Mouse (Mus musculus) thymus, postnatal 0 days (tissue): ENCODE data around the gene Gtsf1l. TPM values are rescaled to one million over a fixed set of nuclear protein-coding genes. Genes with fewer than 3 reads are reported as not detected.

Experiments
- DNase-seq: peaks from one replicate; pipeline ENCODE4 v3.0.0-alpha.2; 2015; ENCODE audit warnings: low spot score
- polyA plus RNA-seq: library from polyadenylated mRNA; unstranded; fragments of >200 nt; fragmentation: Nextera tagmentation; extraction: Ambion mirVana; gene quantifications from 2 replicates; pipeline ENCODE4 v1.2.1, GENCODE M21; 2015

Gene Gtsf1l
- not detected in 2 replicates for polyA plus RNA-seq

DNA sequence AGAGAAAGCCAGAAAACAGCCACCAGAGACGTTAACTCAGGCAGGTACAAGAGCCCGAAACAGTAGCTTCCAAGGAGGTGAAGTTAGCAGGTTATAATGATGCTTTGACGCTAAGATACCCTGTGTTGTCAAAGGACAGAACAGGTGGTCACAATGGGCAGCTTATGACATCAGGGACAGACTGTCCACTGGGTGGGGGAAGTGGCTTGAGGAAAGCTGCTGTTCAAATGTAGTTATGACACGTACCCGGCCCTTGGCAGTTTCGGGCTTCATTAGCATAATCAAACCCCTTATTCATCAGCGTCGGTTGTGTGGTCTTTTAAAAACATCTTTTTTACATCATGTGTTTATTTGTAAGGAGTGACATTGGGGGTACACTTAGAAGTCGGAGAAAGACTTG, at the start of gene Gtsf1l:
Gene Gtsf1l (minus strand): TSS at position 128 of the 400 bp plus-strand sequence.
- DNase-seq, result no peak

DNA sequence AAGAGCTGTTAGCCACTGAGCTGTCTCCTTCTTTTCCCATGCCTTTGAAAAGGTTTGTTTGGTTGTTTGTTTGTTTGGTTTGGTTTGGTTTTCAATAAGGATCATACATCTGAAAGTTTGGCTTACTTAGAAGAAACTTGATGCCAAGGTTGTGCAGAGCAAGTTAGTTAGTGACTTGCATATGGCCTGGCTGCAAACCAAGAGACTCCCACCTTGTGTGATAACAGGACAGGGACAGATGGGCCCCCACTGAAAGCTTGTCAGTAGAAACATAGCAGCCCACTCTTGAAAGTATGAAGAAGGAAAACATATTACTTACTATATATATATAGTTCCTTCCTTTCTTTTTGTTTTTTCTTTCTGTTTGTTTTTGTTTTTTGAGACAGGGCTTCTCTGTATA, 49.3 kb upstream of the Gtsf1l start:
- no peak for DNase-seq

DNA sequence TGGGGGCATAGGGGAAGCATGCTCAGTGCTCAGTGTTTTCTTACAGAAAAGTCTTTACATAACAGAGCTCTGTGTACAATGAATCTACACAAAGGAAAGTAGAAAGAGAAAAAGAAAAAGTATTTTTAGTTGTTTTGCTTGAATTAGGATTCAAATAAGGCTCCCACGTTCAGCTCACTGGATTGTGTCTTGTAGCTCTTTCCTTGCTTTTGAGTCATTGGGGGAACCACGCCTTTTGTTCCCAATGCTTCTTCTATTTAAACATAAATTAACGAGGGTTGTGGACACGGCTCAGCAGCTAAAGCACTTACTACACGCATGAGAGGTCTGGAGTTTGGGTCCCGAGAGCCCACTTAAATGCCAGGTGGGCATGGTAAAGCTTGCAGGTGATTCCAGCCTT, 48.3 kb upstream of the Gtsf1l start:
- DNase-seq, result no peak

DNA sequence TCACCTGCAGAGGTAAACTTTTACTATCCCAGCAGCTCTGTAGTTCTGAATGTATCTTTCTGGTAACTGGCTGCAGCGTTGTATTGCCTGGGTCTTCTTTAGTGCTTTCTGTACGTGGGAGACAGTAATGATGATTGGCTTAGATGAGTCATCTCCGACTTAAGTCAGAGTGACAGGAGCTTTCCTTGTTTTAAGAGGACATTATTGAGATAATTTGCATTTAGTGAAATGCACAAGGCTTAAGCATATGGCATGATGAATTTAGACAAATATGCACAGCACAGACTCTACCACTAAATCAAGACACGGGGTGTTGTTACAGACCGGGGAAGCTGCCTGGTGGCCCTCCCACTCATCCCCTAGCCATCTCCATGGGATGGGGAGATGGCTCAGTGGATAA, 44.7 kb upstream of the Gtsf1l start:
- no peak for DNase-seq

DNA sequence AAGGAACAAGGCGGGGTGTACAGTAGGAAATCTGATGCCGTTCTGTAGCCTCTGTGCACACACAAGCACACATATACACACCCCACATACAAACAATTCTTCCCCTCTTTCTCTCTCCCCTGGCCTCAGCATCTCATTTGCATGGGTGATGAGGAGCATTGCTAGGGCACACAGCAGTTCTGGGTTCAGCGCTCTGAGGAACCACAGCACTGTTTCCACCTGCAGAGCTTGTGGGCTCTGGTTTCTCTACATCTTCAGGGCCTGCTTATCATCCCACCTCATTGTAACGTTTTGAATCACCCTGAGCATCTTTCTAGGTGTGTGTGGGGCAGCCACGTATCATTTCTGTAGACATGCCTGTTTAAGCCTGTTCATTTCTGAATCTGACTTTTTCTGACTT, 43.2 kb upstream of the Gtsf1l start:
- DNase-seq, result no peak

DNA sequence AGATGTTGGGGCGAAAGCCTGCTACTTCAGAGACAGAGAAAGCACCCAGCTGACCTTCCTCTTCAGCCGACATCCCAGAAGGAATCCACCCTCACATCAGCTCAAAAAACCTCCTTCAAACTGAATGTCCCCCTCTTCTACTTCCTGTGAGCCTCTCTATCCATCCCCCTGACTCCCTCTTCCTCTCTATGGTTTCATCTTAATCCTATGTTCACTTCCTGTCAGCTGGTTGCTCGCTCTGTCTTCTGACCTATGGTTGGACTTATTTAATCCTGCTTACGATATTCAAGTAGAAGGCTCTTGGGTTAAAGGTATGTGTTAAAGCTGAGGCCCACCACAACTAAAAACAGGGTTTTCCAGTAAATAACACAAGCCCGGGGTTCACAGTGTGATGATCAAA, 35.8 kb upstream of the Gtsf1l start:
- peak; percentile 46 for DNase-seq

DNA sequence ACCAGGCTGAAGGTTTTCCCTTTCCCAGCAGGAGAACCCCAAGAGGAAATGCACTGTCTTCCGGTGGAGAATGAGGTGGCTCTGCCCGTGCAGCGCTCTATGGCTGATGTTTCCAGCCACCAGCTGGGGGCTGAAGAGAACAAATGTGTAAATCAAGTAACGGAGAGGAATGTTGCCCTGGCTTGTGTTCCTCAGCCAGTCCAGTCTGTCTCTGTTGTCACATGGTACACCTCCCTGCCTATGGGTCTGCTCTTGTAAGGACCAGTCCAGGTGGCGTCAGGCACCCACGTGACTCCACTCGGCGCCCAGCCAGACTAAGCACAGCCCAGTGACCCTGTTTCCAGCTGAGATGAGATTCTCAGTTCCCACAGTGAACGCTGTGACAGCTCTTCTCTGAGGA, 34.7 kb upstream of the Gtsf1l start:
- peak; percentile 19 for DNase-seq

DNA sequence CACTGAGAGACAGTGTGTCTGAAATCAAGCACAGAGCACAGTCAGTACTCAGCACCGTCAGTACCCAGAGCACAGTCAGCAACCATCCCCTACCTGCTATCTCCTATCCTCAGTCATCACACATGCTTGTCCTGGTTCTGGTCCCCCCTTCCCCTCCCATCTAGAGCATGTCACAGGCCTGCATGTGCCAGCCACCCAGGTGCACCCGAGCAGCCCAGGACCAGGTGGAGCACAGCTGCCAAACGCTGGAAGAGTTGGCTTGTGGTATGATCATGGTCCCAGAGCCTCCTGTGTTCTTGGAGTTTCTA, 33.7 kb upstream of the Gtsf1l start:
- peak; percentile 67 for DNase-seq

DNA sequence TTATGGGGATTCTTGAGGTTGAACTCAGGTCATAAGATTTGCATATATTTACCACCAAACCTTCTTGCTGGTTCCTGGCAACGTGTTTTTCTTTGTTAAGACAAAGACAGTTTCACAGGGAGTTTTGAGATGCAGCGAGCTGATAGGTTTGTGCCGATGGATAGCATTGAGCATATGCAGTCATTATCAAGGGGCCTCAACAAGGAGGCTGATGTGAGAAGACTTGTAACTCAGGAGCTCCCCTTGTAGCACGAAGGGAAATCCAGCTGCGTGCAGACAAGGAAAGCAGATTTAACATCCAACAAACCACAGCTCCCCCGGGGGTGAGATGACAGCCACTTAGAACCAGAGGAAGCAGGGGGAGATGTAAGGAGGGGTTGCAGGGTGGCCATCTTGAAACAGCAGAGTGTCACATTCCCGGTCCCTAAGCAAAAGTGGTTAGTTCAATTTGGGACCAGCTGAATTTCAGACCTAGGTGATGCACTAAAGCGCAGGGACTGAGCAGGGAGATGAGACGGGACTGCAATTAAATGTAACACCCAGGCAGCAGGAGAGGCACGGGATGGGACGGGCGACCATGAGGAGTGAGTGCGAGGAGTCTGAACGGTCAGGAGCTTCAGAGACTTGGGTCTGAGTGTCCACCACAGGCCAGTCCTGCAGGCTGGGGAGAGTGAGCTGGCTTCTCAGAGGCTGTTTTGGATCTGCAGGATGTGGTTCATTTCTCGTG, 33.1 kb upstream of the Gtsf1l start:
- DNase-seq, result peak; percentile 76

DNA sequence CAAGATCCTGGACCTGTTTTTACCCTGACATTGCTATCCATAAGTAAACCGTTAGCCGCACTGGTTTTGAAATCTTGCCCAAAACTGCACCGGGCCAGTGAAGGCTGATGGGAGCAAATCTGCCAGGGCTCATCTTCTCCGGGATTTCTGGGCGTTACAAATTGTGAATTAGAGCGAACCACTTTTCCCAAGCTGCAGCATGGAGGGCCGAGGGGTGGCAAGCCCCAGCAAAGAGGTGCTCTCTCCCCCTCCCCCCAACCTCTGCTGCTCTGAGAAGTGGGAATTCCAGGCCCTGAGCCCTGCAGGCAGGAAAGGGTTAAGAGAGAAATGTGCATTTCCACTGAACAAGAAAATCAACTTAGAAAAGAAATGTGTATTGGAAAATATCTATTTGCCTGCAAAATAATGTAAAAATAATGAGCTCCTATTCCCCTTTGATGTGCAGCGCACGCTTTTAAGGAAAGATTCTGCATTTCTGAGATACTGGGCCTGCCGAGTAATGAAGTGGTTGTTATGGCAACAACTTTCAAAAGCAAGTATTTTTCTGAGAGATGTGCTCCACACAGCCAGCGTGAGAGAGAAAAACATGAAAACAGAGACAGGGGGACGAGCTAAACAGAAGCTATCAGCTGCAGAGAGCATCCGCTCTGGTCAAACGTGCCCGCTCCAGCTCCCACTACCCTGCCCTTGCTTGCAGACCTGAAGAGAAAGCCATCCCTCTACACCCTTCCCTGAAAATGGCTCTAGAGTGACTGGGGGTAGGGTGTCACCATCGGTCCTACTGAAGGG, 24.0 kb upstream of the Gtsf1l start:
- no peak for DNase-seq

DNA sequence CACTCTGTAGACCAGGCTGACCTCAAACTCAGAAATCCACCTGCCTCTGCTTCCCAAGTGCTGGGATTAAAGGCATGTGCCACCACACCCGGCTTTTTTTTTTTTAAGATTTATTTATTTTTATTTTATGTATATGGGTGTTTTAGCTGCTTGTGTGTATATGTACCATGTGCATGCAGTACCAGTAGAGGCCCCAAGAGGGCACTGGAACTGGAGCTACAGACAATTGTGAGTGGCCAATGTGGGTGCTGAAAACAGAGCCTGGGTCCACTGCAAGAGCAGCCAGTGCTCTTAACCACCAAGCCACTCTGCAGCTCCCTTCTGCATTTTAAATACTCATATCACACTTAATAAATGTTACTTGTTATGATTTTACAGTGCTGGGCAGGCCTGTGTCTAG, 23.1 kb upstream of the Gtsf1l start:
- DNase-seq, result no peak

DNA sequence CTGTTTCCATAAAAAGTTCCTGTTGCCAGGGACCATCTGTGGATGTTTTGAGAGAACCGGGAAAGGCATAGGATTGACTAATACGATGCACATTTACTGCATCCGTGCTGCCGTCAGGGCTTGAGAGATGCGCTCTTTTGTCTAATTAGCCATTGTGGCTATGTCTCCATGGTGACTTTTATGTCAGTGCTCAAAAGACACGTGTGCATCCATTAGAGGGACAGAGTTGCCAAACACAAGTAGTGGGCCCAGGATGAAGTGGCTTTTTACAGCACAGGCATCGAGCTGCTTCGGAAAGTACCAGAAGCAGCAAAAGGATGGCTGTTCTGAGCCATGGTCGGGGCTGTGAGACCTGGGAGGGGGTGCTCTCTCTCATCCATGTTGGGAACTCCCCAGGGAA, 20.7 kb upstream of the Gtsf1l start:
- no peak for DNase-seq

DNA sequence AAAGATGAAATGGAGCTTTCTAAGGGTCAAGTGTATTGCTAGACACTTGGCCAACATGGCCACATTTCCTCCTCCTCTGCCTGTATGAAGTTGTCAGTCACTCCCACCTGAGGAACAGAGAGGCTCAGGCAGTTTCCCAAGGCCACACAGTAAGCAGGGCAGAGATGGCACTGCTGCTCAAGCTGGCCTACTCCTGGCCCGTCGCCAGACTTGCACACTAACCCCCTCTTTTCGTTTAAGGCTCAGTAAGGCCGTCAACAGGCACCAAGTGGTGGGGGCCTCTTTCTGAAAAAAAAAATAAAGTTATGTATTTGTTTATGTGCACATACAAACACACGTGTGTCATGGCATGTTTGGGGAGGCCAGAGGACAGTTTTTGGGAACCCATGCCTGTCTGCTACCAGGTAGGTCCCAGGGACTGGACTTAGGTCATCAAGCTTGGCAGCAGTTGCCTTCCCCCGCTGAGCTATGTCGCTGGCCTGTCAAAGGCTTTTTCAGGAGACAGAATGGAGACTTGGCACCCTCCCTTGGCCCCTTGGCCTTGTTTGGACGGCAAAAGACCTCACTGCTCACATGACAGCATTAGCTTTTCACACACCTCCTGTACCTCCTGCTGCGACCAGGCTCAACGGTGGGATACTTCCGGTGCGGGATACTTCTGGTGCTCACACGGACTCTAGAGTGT, 16.6 kb upstream of the Gtsf1l start:
- no peak for DNase-seq

DNA sequence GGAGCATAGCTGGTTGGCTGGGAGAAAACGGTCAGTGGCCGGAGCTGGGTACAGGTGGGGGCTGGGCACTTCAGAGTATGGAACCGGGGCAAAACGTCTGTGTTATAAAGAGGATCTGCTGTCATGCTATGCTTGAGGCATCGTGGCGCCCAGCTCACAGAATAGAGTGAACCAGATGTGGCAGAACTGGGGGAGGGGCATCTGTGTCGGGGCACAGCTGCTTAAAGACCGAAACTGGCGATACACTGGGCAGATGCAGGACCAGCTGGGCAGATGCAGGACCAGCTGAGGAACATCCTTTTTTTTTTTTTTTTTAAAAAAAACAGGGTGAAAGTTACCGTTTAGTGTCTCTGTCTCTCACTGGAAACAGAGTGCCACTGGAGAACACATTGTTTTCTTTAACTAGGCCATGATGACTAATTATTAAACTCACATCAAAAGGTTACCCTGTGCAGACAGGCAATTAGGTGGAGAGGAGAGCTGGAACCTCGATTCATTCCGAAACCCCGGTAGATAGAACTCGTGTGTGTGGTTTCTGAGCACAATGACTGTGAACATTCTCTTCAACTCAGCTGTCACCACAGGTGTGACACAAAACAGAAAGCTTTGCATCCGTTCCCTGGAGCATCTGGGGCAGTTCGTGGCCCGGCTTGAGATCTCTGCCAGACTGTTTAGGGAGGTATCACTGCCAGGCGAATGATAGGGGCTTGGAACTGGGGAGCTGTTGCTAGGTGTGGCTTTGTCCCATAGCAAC, 15.4 kb upstream of the Gtsf1l start:
- peak; percentile 84 for DNase-seq

DNA sequence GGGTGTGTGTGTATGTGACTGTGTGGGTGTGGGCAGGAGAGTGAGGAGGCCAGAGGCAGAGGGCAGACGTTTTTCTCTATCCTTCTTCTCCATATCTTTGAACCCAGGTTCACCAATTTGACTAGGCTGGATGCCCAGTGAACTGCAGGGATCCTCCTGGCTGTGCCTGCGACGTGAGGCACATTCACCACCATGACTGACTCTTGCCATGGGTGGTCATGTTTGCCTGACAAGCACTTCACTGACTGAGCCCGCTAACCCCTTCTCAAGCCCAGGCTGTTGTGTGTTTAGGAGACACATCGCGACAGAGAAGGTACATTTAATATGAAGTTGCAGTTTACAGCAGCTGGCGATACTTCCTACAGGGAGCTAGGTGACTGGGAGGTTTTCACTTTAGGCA, 14.6 kb upstream of the Gtsf1l start:
- DNase-seq, result peak; percentile 35

DNA sequence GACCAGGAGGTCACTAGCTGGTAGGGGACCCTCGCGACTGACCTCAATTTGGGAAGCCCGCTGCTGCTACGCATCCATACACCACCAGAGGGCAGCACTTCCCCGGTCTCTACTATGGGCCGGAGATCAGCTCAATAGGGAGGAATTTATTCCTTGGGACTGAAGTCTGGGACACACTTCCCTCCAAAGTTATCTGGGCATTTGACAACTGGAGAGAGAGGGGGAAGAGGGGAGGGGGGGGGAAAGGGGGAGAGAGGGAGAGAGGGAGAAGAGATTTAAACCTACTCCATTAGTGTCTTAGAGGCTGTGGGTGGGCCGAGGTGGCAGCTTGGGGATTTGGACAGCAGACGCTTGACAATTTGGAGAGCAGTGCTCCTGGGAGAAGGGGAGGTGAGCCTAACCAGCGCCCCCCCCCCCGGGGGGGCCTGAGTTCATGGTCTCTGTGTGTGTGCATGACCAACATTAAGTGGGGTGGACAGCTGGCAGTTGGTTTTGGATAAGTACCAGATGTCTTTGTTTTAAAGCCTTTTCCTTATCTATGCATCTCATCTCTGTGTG, 14.1 kb upstream of the Gtsf1l start:
- peak; percentile 69 for DNase-seq

DNA sequence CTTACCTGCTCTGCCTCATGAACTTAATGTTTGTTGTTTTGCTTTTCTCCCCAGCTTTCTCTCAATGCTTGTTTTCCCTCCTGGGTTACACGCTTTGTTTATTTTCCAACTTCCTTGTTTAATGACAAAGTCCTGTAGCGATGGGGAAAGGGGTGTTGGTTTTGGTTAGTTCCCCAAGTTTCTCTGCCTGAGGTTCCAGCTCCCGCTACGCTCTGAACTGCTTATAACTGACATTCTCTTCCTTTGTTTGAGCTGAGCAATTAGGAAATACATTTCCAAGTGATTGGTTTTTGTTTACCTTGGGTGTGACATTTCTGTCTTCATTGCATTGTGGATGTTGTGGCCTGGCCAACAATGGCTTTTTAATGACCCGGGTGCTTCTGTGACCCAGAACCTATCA, 12.9 kb upstream of the Gtsf1l start:
- DNase-seq, result no peak

DNA sequence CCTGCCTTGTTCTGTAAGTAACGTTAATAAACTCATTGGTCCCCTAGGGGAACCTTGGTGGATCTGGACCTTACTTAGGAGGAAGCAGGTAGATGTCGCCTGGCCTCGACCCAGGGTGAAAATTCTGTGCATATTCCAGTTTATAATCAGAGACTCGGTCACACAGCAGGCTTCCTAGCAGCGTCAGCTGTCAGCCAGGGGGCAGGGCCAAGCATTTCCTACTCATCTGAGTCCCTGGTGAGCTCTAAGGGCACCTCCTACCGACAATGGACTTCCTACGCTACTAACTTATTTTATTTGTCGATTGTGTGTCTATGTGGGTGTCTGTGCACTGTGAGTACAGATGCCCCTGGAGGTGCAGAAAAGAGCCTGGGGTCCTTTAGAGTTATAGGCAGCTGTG, 12.3 kb upstream of the Gtsf1l start:
- peak; percentile 19 for DNase-seq

DNA sequence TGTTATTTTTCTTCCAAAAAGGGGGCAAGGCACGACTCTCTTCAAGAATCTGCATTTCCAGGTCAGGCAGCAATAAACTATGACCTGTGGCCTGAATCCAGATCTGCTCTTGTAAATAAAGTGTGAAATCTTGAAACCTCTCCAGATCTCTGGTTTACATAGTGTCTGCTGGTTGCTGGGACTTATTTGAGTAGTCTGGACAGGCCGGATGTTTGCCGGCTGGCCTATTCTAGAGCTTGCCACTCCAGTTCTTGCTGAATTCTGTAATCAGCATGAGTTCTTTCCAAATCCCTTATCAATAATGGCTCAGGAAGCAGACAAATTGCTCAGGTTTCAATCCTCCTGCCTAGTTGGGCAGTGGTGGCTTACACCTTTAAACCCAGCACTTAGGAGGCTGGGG, 8.1 kb upstream of the Gtsf1l start:
- DNase-seq, result no peak

DNA sequence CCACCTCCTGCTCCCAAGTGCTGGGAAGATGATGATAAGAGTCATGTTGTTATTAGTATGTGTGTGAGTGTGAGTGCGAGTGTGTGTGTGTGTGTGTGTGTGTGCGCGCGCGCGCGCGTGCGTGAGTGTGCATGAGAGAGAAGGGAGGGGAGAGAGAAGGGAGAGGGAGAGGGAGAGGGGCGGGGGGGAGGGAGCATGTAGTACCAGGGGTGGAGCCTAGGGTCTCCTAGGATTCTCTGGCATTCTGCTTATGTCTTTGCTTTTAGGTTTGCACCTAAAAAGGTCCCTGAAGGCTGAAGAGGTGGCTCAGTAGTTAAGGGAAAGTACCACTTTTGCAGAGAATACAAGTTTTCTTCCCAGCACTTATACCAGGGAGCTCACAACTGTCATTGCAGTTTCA, 7.3 kb upstream of the Gtsf1l start:
- no peak for DNase-seq

DNA sequence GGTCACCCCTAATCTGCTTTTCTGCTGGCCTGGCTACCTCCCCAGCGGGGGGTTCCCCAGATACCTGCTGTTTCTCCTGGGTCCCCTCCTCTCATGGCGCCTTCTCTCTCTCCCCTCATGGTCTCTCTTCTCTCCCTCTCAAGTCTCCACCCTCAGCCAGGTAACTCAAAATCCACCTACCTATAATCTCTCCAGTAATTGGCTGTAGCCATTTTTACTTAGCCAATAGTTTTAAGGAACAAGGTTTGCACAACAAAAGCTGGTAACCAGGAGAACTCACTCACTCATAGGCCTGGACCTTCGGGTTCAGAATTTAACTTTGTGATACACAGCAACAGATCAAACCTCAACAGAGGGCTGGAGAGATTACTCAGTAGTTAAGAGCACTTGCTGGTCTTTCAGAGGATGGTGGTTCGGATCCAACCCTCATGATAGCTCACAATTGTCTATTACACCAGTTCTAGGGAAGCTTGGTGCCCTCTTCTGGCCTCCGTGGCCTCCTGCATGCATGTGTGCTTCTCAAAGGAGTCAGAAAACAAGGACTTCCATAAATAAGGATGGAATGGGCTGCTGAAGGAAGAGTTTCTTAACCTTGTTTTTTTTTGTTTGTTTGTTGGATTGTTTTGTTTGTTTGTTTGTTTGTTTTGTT, 1.9 kb upstream of the Gtsf1l start:
- peak; percentile 8 for DNase-seq
